Mouse (Mus musculus) midbrain, embryonic 14.5 days (tissue): ENCODE results near the gene Myt1l. TPM values are rescaled to one million over a fixed set of nuclear protein-coding genes. Genes with fewer than 3 reads are reported as not detected.

Source experiments
- ATAC-seq: fragments of 200-750 bp; cut with Nextera tagmentation; 2 replicates; pipeline ENCODE4 v1.8.0; 2017; ENCODE audit warnings: moderate number of reproducible peaks, moderate library complexity; ENCODE audit not compliant: low FRiP score, low TSS enrichment
- DNase-seq: peaks from one replicate; pipeline ENCODE4 v3.0.0-alpha.2; 2015
- H3K27ac ChIP-seq: fragments of 300-500 bp; sonication (generic); replicated peaks from 2 replicates; pipeline ENCODE4 v1.5.1; 2014; ENCODE audit warnings: mild to moderate bottlenecking, low read depth, low read length, moderate library complexity
- H3K27me3 ChIP-seq: fragments of 300-500 bp; sonication (generic); 2 replicates; pipeline ENCODE4 v1.6.1; 2014; ENCODE audit warnings: low read length, control low read depth, mixed read lengths; ENCODE audit not compliant: control insufficient read depth, insufficient read depth
- H3K36me3 ChIP-seq: fragments of 300-500 bp; sonication (generic); 2 replicates; pipeline ENCODE4 v1.6.1; 2014; ENCODE audit warnings: low read length, control low read depth; ENCODE audit not compliant: control insufficient read depth, insufficient read depth
- H3K4me1 ChIP-seq: fragments of 300-500 bp; sonication (generic); 2 replicates; pipeline ENCODE4 v1.6.1; 2014; ENCODE audit warnings: mild to moderate bottlenecking, antibody characterized with exemption, low read length, control low read depth; ENCODE audit not compliant: control insufficient read depth, insufficient read depth
- H3K4me2 ChIP-seq: fragments of 300-500 bp; sonication (generic); 2 replicates; pipeline ENCODE4 v1.6.1; 2014; ENCODE audit warnings: mild to moderate bottlenecking, low read length, moderate library complexity
- H3K4me3 ChIP-seq: fragments of 300-500 bp; sonication (generic); replicated peaks from 2 replicates; pipeline ENCODE4 v1.5.1; 2014; ENCODE audit warnings: low read depth, low read length
- H3K9ac ChIP-seq: fragments of 300-500 bp; sonication (generic); replicated peaks from 2 replicates; pipeline ENCODE4 v1.6.1; 2014; ENCODE audit warnings: mild to moderate bottlenecking, low read length, moderate library complexity
- H3K9me3 ChIP-seq: fragments of 300-500 bp; sonication (generic); 2 replicates; pipeline ENCODE4 v1.6.1; 2016; ENCODE audit warnings: low read length, control low read depth, mixed read lengths; ENCODE audit not compliant: control insufficient read depth
- WGBS: fragments of 180-500 bp; shearing (Covaris S2); extraction: QIAGEN DNeasy Blood & Tissue Kit; methylation state at CpG from one replicate; pipeline ENCODE4 v1.1.7; 2014; 5-methylcytosine and 5-hydroxymethylcytosine counted together
- polyA plus RNA-seq: library from polyadenylated mRNA; unstranded; fragments of >200 nt; fragmentation: Nextera tagmentation; extraction: Ambion mirVana; gene quantifications from 2 replicates; pipeline ENCODE4 v1.2.1, GENCODE M21; 2014

Gene Myt1l
- polyA plus RNA-seq, 1 experiment from 2014 or later: 250 TPM

DNA sequence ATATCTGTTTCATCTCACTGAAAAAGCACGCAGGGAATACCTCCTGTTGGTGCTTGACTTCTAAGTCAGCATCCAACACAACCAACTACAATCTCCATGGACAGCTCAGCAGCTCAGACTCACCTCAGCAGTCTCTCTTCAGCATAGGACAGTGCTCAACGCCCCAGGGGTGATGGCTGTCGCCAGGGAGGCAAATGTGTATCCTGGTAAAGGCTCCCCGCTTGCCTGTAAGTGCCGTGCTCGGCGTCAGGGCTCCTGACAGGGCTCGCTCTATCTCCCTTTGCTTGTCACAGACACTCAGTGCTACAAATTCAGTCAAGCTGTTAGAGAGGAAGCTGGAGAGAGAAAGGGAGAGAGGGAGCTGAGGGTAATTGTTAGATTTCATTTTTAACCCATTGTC is 158.1 kb downstream of the Myt1l start:
- no peaks in the 10 kb centered on the region for H3K27me3 ChIP-seq
- DNase-seq (no peak), ATAC-seq (no peak)
- no peaks in the 10 kb centered on the region for H3K9me3 ChIP-seq
- H3K9ac ChIP-seq: 0 out of 2 replicates have a peak overlapping the region, but pooled peaks have one; percentile 16
- peak overlapping the region; percentile 61 for H3K27ac ChIP-seq
- H3K4me2 ChIP-seq: no peak overlapping the region
- WGBS: 63% methylated on average over 8 of the region's 8 CpGs
- peaks cover 12% of the 10 kb centered on the region; the same call in 1 of the 2 replicates for H3K4me1 ChIP-seq
- no peaks in the 10 kb centered on the region for H3K36me3 ChIP-seq
- no peak overlapping the region for H3K4me3 ChIP-seq

DNA sequence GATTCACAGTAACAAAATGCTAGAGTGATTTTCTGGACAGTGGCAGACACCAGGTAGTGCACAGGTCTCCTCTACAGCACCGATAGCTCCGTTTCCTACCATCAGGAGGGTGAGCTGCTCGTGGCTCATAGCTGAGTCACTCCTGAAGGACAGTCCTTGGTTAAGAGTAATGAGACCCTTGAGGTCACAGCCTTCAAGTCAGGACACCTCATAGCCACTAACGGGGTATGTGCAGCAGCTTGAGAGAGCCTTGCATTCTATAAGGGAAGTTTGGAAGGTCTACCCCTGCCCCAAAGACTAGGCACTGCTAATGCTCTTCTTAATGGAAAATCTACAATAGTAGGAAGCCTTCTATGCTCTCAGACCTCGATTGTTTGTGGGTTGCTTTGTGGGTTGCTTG is 163.4 kb downstream of the Myt1l start:
- peak overlapping the region; percentile 38; the same call in 1 of the 2 replicates for H3K27ac ChIP-seq

GRCm38 (mm10) chr12:29695194-29695593 is 167.0 kb downstream of the Myt1l start:
- Histone ChIP-seq H3K27ac (no peak overlapping the region), H3K4me1 (peaks cover 65% of the 10 kb centered on the region), H3K9ac (no peak overlapping the region), H3K4me2 (no peak overlapping the region), H3K27me3 (no peaks in the 10 kb centered on the region), H3K36me3 (no peaks in the 10 kb centered on the region), H3K4me3 (no peak overlapping the region), H3K9me3 (no peaks in the 10 kb centered on the region)
- WGBS: 44% methylated on average over 2 of the region's 2 CpGs
- ATAC-seq (no peak), DNase-seq (no peak)

More for the DNA sequence above, 163.4 kb downstream of the Myt1l start:
- Histone ChIP-seq H3K4me3 (no peak overlapping the region), H3K27me3 (no peaks in the 10 kb centered on the region), H3K9me3 (no peaks in the 10 kb centered on the region), H3K4me2 (no peak overlapping the region), H3K4me1 (peaks cover 31% of the 10 kb centered on the region), H3K36me3 (no peaks in the 10 kb centered on the region), H3K9ac (no peak overlapping the region)
- WGBS: 81% methylated on average over 5 of the region's 5 CpGs
- ATAC-seq (no peak), DNase-seq (no peak)

DNA sequence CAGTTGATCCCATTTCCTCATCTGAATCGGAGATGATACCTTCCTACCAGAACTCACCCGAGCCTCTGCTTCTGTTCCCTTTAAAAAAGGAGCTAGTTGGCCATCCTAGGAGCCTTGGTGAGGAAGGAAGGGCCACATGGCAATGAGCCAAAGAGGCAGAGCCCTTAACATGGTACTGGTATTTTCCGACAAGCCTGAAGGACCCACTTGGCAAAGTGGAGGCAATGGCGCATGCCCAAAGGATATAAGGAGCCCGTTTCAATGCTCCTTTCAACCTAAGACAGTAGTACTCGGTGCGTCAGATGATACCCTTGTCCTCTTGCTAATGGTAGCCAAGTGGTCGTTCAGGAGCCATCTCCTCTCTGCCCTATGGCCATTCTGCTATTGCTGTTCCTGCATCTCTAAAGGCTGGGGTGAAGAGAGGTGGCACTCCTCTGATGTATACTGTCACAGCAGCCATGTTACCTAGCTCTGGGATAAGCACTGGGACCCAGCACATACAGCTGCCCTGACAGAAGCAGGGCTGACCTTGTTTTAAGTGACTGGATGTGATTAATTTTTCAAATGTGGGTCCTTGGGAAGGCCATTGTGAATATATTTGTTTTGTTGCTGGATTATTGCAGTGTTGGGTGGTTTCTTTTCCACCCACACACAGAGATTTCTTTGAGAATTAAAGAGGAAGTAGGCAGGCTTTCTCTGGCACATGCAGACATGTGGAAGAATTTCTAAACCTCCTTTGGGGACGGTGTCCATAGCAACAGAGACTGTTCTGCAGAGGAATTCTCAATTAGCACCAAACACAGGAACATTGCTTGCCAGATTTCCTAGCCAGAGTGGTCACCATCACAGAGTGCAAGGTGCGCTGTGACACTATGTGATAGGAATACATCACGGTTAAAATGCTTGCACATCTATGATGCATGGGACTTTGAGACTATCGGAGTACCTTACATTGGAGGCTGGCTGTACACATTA is 169.6 kb downstream of the Myt1l start:
- peak overlapping the region; percentile 16; the same call in 1 of the 2 replicates for H3K9ac ChIP-seq
- H3K4me2 ChIP-seq: peak overlapping the region; percentile 25
- no peaks in the 10 kb centered on the region for H3K27me3 ChIP-seq
- peaks cover 77% of the 10 kb centered on the region for H3K4me1 ChIP-seq
- ATAC-seq (peak; percentile 74), DNase-seq (peak; percentile 86)
- H3K4me3 ChIP-seq: no peak overlapping the region
- WGBS: 54% methylated on average over 12 of the region's 12 CpGs
- H3K27ac ChIP-seq: peak overlapping the region; percentile 90
- no peaks in the 10 kb centered on the region for H3K36me3 ChIP-seq
- no peaks in the 10 kb centered on the region for H3K9me3 ChIP-seq

GRCm38 (mm10) chr12:29698541-29698940 is 170.4 kb downstream of the Myt1l start:
- Histone ChIP-seq H3K4me3 (no peak overlapping the region), H3K9me3 (no peaks in the 10 kb centered on the region), H3K9ac (no peak overlapping the region), H3K4me2 (no peak overlapping the region), H3K27ac (peak overlapping the region; percentile 90), H3K27me3 (no peaks in the 10 kb centered on the region), H3K4me1 (peaks cover 83% of the 10 kb centered on the region), H3K36me3 (no peaks in the 10 kb centered on the region)
- peak; percentile 28; the same call in 1 of the 2 replicates for ATAC-seq
- DNase-seq: peak; percentile 49
- WGBS: 11% methylated on average over 3 of the region's 3 CpGs

- ATAC-seq: peak; percentile 18; the same call in 1 of the 2 replicates
- WGBS: 5% methylated on average over 10 of the region's 10 CpGs
These were observed 170.8 kb downstream of the Myt1l start for GRCm38 (mm10) chr12:29698976-29699375.

DNA sequence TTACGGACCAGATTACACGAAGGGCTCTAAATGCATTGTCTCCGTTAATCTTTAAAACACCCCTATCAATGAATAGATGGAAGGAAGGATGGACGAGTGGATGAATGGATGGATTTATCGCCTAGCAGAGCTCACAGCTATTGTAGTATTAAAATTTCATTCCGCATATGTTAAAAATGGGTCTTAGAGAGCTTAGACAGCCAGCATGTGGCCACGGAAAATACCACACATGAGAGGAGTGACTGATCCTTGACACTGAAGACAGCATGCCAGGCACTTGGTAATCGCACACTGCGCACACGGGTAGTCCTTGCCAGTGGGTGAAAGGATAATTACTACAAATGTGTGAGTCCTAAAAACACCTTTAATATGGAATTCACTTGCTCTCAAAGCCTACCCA is 171.2 kb downstream of the Myt1l start:
- ATAC-seq (no peak), DNase-seq (peak; percentile 57)

More at GRCm38 (mm10) chr12:29698976-29699375, 170.8 kb downstream of the Myt1l start:
- peak; percentile 78 for DNase-seq
- no peaks in the 10 kb centered on the region for H3K36me3 ChIP-seq
- H3K27ac ChIP-seq: peak overlapping the region; percentile 90
- peaks cover 83% of the 10 kb centered on the region for H3K4me1 ChIP-seq
- H3K4me3 ChIP-seq: no peak overlapping the region
- H3K27me3 ChIP-seq: no peaks in the 10 kb centered on the region
- no peaks in the 10 kb centered on the region for H3K9me3 ChIP-seq
- peak overlapping the region; percentile 21 for H3K4me2 ChIP-seq
- H3K9ac ChIP-seq: no peak overlapping the region; the same call in 1 of the 2 replicates

GRCm38 (mm10) chr12:29700026-29700425 is 171.8 kb downstream of the Myt1l start:
- H3K4me2 ChIP-seq: no peak overlapping the region
- ATAC-seq: no peak
- H3K9ac ChIP-seq: no peak overlapping the region
- WGBS: 94% methylated on average over 3 of the region's 3 CpGs
- H3K4me3 ChIP-seq: no peak overlapping the region
- no peaks in the 10 kb centered on the region for H3K9me3 ChIP-seq
- H3K4me1 ChIP-seq: peaks cover 73% of the 10 kb centered on the region
- H3K27me3 ChIP-seq: no peaks in the 10 kb centered on the region
- H3K36me3 ChIP-seq: no peaks in the 10 kb centered on the region
- no peak for DNase-seq
- peak overlapping the region; percentile 90 for H3K27ac ChIP-seq

More for the DNA sequence above, 171.2 kb downstream of the Myt1l start:
- no peaks in the 10 kb centered on the region for H3K36me3 ChIP-seq
- H3K4me2 ChIP-seq: peak overlapping the region; percentile 21
- H3K4me3 ChIP-seq: no peak overlapping the region
- no peaks in the 10 kb centered on the region for H3K9me3 ChIP-seq
- H3K27me3 ChIP-seq: no peaks in the 10 kb centered on the region
- WGBS: 7% methylated on average over 10 of the region's 10 CpGs
- H3K27ac ChIP-seq: peak overlapping the region; percentile 90
- no peak overlapping the region; the same call in 1 of the 2 replicates for H3K9ac ChIP-seq
- H3K4me1 ChIP-seq: peaks cover 80% of the 10 kb centered on the region
